15 mouse cellular contexts compared by ENCODE assay signal in genomic region chr15:84981609-84982313, GRCm38 (mm10). TPM values are rescaled to one million over a fixed set of nuclear protein-coding genes. Genes with fewer than 3 reads are reported as not detected.
DNase-seq lines count a peak whose midpoint lies in the region; ATAC-seq and TF ChIP-seq lines count a peak whose summit lies in the region.
"Had no signal": no experiment of that assay in that cellular context is flagged by ENCODE, and none has a peak within 500 bp of the region (broad histone marks: within the 10 kb centered on the region; RNA-seq: fewer than 3 reads in every experiment).

No protein-coding gene starts in this region.

- H3K27ac ChIP-seq in heart, embryonic 11.5 days (ENCODE audit: low read depth, low read length) = no peak overlapping the region
- H3K27ac ChIP-seq in lung, embryonic 14.5 days (ENCODE audit: low read depth) = no peak overlapping the region
- H3K27ac ChIP-seq: hindbrain, embryonic 15.5 days; limb, embryonic 10.5 days; lung, embryonic 15.5 days; neural tube, embryonic 15.5 days had no signal

- 72% methylated on average over 9 of the region's 9 CpGs for WGBS in heart, embryonic 11.5 days (ENCODE audit: insufficient replicate concordance)
- 60% methylated on average over 9 of the region's 9 CpGs for WGBS in lung, embryonic 14.5 days

- DNase-seq in heart, adult 18-20 months = peak; percentile 53 to 70
- DNase-seq in lung, embryonic 14.5 days = peak; percentile 50
- DNase-seq in lung, postnatal 25 days (ENCODE audit: low spot score) = no peak
- peak; percentile 72 for DNase-seq in brain, adult 2 months (ENCODE audit: low read depth, low spot score)
- DNase-seq in thymus, adult 18-20 months = no peak
- DNase-seq in cerebellum, adult 11 months = no peak
- DNase-seq: adrenal gland, adult 2 months; forebrain, postnatal 0 days had no signal

- H3K9me3 ChIP-seq in heart, embryonic 11.5 days (replicated peaks; ENCODE audit: control insufficient read depth, low read length) = no peaks in the 10 kb centered on the region
- no peaks in the 10 kb centered on the region for H3K9me3 ChIP-seq in lung, embryonic 14.5 days (ENCODE audit: low read depth, low read length)
- H3K9me3 ChIP-seq: hindbrain, embryonic 15.5 days; limb, embryonic 10.5 days; lung, embryonic 15.5 days; neural tube, embryonic 15.5 days had no signal

- H3K4me1 ChIP-seq in heart, embryonic 11.5 days (ENCODE audit: control insufficient read depth, insufficient read depth, low read length) = peaks cover 3% of the 10 kb centered on the region; the same call in 1 of the 2 replicates
- 0 out of 2 replicates have a peak, but pooled peaks cover 4% of the 10 kb centered on the region for H3K4me1 ChIP-seq in lung, embryonic 14.5 days (ENCODE audit: insufficient read depth)

- no peaks in the 10 kb centered on the region for H3K27me3 ChIP-seq in heart, embryonic 11.5 days (ENCODE audit: control insufficient read depth, insufficient read depth, low read length)
- H3K27me3 ChIP-seq in lung, embryonic 14.5 days (ENCODE audit: insufficient read depth, low read length) = no peaks in the 10 kb centered on the region
- H3K27me3 ChIP-seq: hindbrain, embryonic 15.5 days; lung, embryonic 15.5 days; neural tube, embryonic 15.5 days had no signal

- H3K4me2 ChIP-seq in heart, embryonic 11.5 days = no peak overlapping the region
- H3K4me2 ChIP-seq in lung, embryonic 14.5 days = no peak overlapping the region
- H3K4me2 ChIP-seq: hindbrain, embryonic 15.5 days; lung, embryonic 15.5 days; neural tube, embryonic 15.5 days had no signal

- H3K36me3 ChIP-seq in heart, embryonic 11.5 days (ENCODE audit: control insufficient read depth, insufficient read depth, low read length) = no peaks in the 10 kb centered on the region
- no peaks in the 10 kb centered on the region for H3K36me3 ChIP-seq in lung, embryonic 14.5 days (ENCODE audit: insufficient read depth)
- H3K36me3 ChIP-seq: hindbrain, embryonic 15.5 days; limb, embryonic 10.5 days; lung, embryonic 15.5 days; neural tube, embryonic 15.5 days had no signal

- ATAC-seq in heart, embryonic 11.5 days (replicated peaks; ENCODE audit: insufficient number of reproducible peaks, low FRiP score, low TSS enrichment) = no peak
- no peak for ATAC-seq in lung, embryonic 14.5 days (ENCODE audit: insufficient read depth)
- peak; percentile 52; the same call in 1 of the 2 replicates for ATAC-seq in megakaryocyte, adult 5-6 weeks (ENCODE audit: poor library complexity, severe bottlenecking)

- H3K4me3 ChIP-seq in heart, embryonic 11.5 days (ENCODE audit: low read depth, low read length) = no peak overlapping the region
- H3K4me3 ChIP-seq in lung, embryonic 14.5 days (ENCODE audit: low read depth, low read length) = no peak overlapping the region
- H3K4me3 ChIP-seq: hindbrain, embryonic 15.5 days; limb, embryonic 10.5 days; lung, embryonic 15.5 days; neural tube, embryonic 15.5 days had no signal

- no peak overlapping the region for H3K9ac ChIP-seq in heart, embryonic 11.5 days (ENCODE audit: low read depth, low read length)
- no peak overlapping the region for H3K9ac ChIP-seq in lung, embryonic 14.5 days
- H3K9ac ChIP-seq: forebrain, postnatal 0 days; hindbrain, embryonic 15.5 days; lung, embryonic 15.5 days; neural tube, embryonic 15.5 days had no signal

- TF ChIP-seq CTCF in lung, embryonic 14.5 days (IDR thresholded peaks at IDR 0.05; ENCODE audit: low read depth) = no peak

RNA-seq across cellular contexts. Expression of gene 5031439G07Rik, which starts 6.6 kb away (rescaled TPM):
- 10 to 100 TPM; 30.6 to 34.7 TPM for total RNA-seq in heart, adult 18-20 months (2021)
- polyA plus RNA-seq in heart, embryonic 11.5 days (2014; fragmentation: Nextera tagmentation; extraction: Ambion mirVana) = 4.6 and 8.1 TPM in 2 replicates
- 11.6 and 13.5 TPM in 2 replicates for polyA plus RNA-seq in lung, embryonic 14.5 days (2014; fragmentation: Nextera tagmentation; extraction: Ambion mirVana)
- total RNA-seq in megakaryocyte, adult 5-6 weeks (2015) = 48.7 and 48.8 TPM in 2 replicates
- total RNA-seq in megakaryocyte, adult 5-6 weeks (2017) = 65.3 and 73.5 TPM in 2 replicates

RNA-seq across cellular contexts. Expression of gene Upk3a, which starts 35.2 kb away (rescaled TPM):
- not detected for total RNA-seq in heart, adult 18-20 months (2021)
- polyA plus RNA-seq in heart, embryonic 11.5 days (2014; fragmentation: Nextera tagmentation; extraction: Ambion mirVana) = not detected in 2 replicates
- polyA plus RNA-seq in lung, embryonic 14.5 days (2014; fragmentation: Nextera tagmentation; extraction: Ambion mirVana) = 2.4 and 3.3 TPM in 2 replicates
- total RNA-seq in megakaryocyte, adult 5-6 weeks (2015) = not detected in 2 replicates
- total RNA-seq in megakaryocyte, adult 5-6 weeks (2017) = not detected in 2 replicates
- total RNA-seq: adrenal gland, adult 2 months had no signal
- polyA plus RNA-seq: adrenal gland, adult 2 months; heart, embryonic 14.5 days; limb, embryonic 10.5 days had no signal

RNA-seq across cellular contexts. Expression of gene Fam118a, which starts 47.0 kb away (rescaled TPM):
- 1 to 10 TPM; 7.3 to 8.2 TPM for total RNA-seq in heart, adult 18-20 months (2021)
- 16.2 and 20.1 TPM in 2 replicates for polyA plus RNA-seq in heart, embryonic 11.5 days (2014; fragmentation: Nextera tagmentation; extraction: Ambion mirVana)
- polyA plus RNA-seq in lung, embryonic 14.5 days (2014; fragmentation: Nextera tagmentation; extraction: Ambion mirVana) = 37.0 and 37.5 TPM in 2 replicates
- 8.4 and 9.9 TPM in 2 replicates for total RNA-seq in megakaryocyte, adult 5-6 weeks (2015)
- total RNA-seq in megakaryocyte, adult 5-6 weeks (2017) = 7.5 and 8.8 TPM in 2 replicates

RNA-seq across cellular contexts. Expression of gene Nup50, which starts 58.5 kb away (rescaled TPM):
- total RNA-seq in heart, adult 18-20 months (2021) = 10 to 100 TPM; 15.5 to 17.7 TPM
- polyA plus RNA-seq in heart, embryonic 11.5 days (2014; fragmentation: Nextera tagmentation; extraction: Ambion mirVana) = 28.5 and 33.1 TPM in 2 replicates
- 44.5 and 48.2 TPM in 2 replicates for polyA plus RNA-seq in lung, embryonic 14.5 days (2014; fragmentation: Nextera tagmentation; extraction: Ambion mirVana)
- 29.8 and 32.3 TPM in 2 replicates for total RNA-seq in megakaryocyte, adult 5-6 weeks (2015)
- total RNA-seq in megakaryocyte, adult 5-6 weeks (2017) = 74.2 and 78.5 TPM in 2 replicates

Comparison
In these comparisons a context has a peak if more than half of its experiments do, and no peak if none do; other contexts are left out.
1. DNase-seq: peak in heart, adult 18-20 months (2 of 2), lung, embryonic 14.5 days (single experiment) and brain, adult 2 months (single experiment); none in lung, postnatal 25 days (single experiment), thymus, adult 18-20 months (0 of 2) and cerebellum, adult 11 months (single experiment).